Mouse (Mus musculus) embryonic facial prominence, embryonic 12.5 days (tissue): ENCODE data around the gene Fhad1. TPM values are rescaled to one million over a fixed set of nuclear protein-coding genes. Genes with fewer than 3 reads are reported as not detected.
"Not testable (repeated sequence)": the region's sequence is repeated elsewhere in the genome, so short reads cannot be mapped to it uniquely, and the experiment has no call there.

Source experiments
- ATAC-seq: fragments of 200-750 bp; cut with Nextera tagmentation; 2 replicates; pipeline ENCODE4 v1.8.0; 2017; ENCODE audit not compliant: insufficient number of reproducible peaks, insufficient read depth, low FRiP score, low TSS enrichment
- H3K27ac ChIP-seq: fragments of 300-500 bp; sonication (generic); 2 replicates; pipeline ENCODE4 v1.5.1; 2016; ENCODE audit warnings: mild to moderate bottlenecking
- H3K27me3 ChIP-seq: fragments of 300-500 bp; sonication (generic); 2 replicates; pipeline ENCODE4 v1.6.1; 2016; ENCODE audit warnings: mild to moderate bottlenecking, moderate library complexity
- H3K36me3 ChIP-seq: fragments of 300-500 bp; sonication (generic); 2 replicates; pipeline ENCODE4 v1.6.1; 2016; ENCODE audit warnings: mild to moderate bottlenecking
- H3K4me1 ChIP-seq: fragments of 300-500 bp; sonication (generic); 2 replicates; pipeline ENCODE4 v1.6.1; 2016
- H3K4me2 ChIP-seq: fragments of 300-500 bp; sonication (generic); replicated peaks from 2 replicates; pipeline ENCODE4 v1.6.1; 2016; ENCODE audit warnings: mild to moderate bottlenecking, moderate library complexity
- H3K4me3 ChIP-seq: fragments of 300-500 bp; sonication (generic); 2 replicates; pipeline ENCODE4 v1.5.1; 2016; ENCODE audit warnings: mild to moderate bottlenecking
- H3K9ac ChIP-seq: fragments of 300-500 bp; sonication (generic); 2 replicates; pipeline ENCODE4 v1.6.1; 2016; ENCODE audit warnings: mild to moderate bottlenecking, moderate library complexity
- H3K9me3 ChIP-seq: fragments of 300-500 bp; sonication (generic); 2 replicates; pipeline ENCODE4 v1.6.1; 2016; ENCODE audit warnings: mild to moderate bottlenecking, moderate library complexity
- WGBS: fragments of 180-500 bp; shearing (Covaris S2); methylation state at CpG from one replicate; pipeline ENCODE4 v1.1.7; 2016; 5-methylcytosine and 5-hydroxymethylcytosine counted together
- polyA plus RNA-seq: library from polyadenylated mRNA; unstranded; fragments of >200 nt; fragmentation: Nextera tagmentation; extraction: Ambion mirVana; gene quantifications from 2 replicates; pipeline ENCODE4 v1.2.1, GENCODE M21; 2016

The Fhad1 gene
- polyA plus RNA-seq, 1 experiment from 2014 or later: 1.9 TPM

- H3K4me2 ChIP-seq: no peak overlapping the region
- ATAC-seq: no peak
- H3K9me3 ChIP-seq: no peaks in the 10 kb centered on the region
- H3K4me3 ChIP-seq: no peak overlapping the region
- peaks cover 24% of the 10 kb centered on the region for H3K4me1 ChIP-seq
- H3K9ac ChIP-seq: no peak overlapping the region
- no peaks in the 10 kb centered on the region for H3K27me3 ChIP-seq
- no peak overlapping the region for H3K27ac ChIP-seq
- H3K36me3 ChIP-seq: no peaks in the 10 kb centered on the region
- 40% methylated on average over 9 of the region's 9 CpGs for WGBS
Observed at GRCm38 (mm10) chr4:142053661-142054448, 39.0 kb upstream of the Fhad1 start.

GRCm38 (mm10) chr4:142053261-142053660, 38.4 kb upstream of the Fhad1 start:
- Histone ChIP-seq H3K27ac (no peak overlapping the region), H3K4me3 (no peak overlapping the region), H3K9ac (no peak overlapping the region), H3K4me2 (no peak overlapping the region), H3K4me1 (peaks cover 24% of the 10 kb centered on the region), H3K9me3 (no peaks in the 10 kb centered on the region), H3K36me3 (no peaks in the 10 kb centered on the region), H3K27me3 (no peaks in the 10 kb centered on the region)
- no peak for ATAC-seq
- 59% methylated on average over 4 of the region's 4 CpGs for WGBS

GRCm38 (mm10) chr4:142052391-142053132, 37.7 kb upstream of the Fhad1 start:
- Histone ChIP-seq H3K27me3 (no peaks in the 10 kb centered on the region), H3K9me3 (no peaks in the 10 kb centered on the region), H3K4me2 (peak overlapping the region; percentile 36; the same call in 1 of the 2 replicates), H3K4me3 (0 out of 2 replicates have a peak overlapping the region, but pooled peaks have one; percentile 5), H3K4me1 (peaks cover 22% of the 10 kb centered on the region), H3K9ac (no peak overlapping the region), H3K36me3 (no peaks in the 10 kb centered on the region), H3K27ac (no peak overlapping the region)
- no peak for ATAC-seq
- WGBS: 39% methylated on average over 22 of the region's 22 CpGs

- H3K9me3 ChIP-seq, H3K27ac ChIP-seq, H3K27me3 ChIP-seq, H3K9ac ChIP-seq, H3K4me3 ChIP-seq, H3K36me3 ChIP-seq, ATAC-seq: not testable (repeated sequence)
- peak overlapping the region; percentile 36; the same call in 1 of the 2 replicates for H3K4me2 ChIP-seq
- WGBS: 74% methylated on average over 6 of the region's 6 CpGs
- peaks cover 17% of the 10 kb centered on the region; the same call in 1 of the 2 replicates for H3K4me1 ChIP-seq
Observed at GRCm38 (mm10) chr4:142051883-142052282, 37.0 kb upstream of the Fhad1 start.

GRCm38 (mm10) chr4:142049963-142050362, 35.1 kb upstream of the Fhad1 start:
- 91% methylated on average over 5 of the region's 5 CpGs for WGBS

GRCm38 (mm10) chr4:142048391-142048790, 33.5 kb upstream of the Fhad1 start:
- ATAC-seq: no peak
- H3K9ac ChIP-seq: no peak overlapping the region
- no peaks in the 10 kb centered on the region for H3K27me3 ChIP-seq
- 81% methylated on average over 8 of the region's 8 CpGs for WGBS
- H3K4me3 ChIP-seq: no peak overlapping the region
- no peak overlapping the region for H3K27ac ChIP-seq
- no peaks in the 10 kb centered on the region for H3K36me3 ChIP-seq
- H3K9me3 ChIP-seq: no peaks in the 10 kb centered on the region
- no peak overlapping the region for H3K4me2 ChIP-seq
- H3K4me1 ChIP-seq: peaks cover 25% of the 10 kb centered on the region

More at GRCm38 (mm10) chr4:142049963-142050362, 35.1 kb upstream of the Fhad1 start:
- H3K4me2 ChIP-seq: no peak overlapping the region
- H3K36me3 ChIP-seq: no peaks in the 10 kb centered on the region
- no peak overlapping the region for H3K4me3 ChIP-seq
- ATAC-seq: no peak
- peaks cover 19% of the 10 kb centered on the region; the same call in 1 of the 2 replicates for H3K4me1 ChIP-seq
- no peaks in the 10 kb centered on the region for H3K9me3 ChIP-seq
- no peak overlapping the region for H3K9ac ChIP-seq
- no peak overlapping the region for H3K27ac ChIP-seq
- H3K27me3 ChIP-seq: no peaks in the 10 kb centered on the region

GRCm38 (mm10) chr4:142047005-142047404, 32.1 kb upstream of the Fhad1 start:
- Histone ChIP-seq H3K4me3 (no peak overlapping the region), H3K27ac (no peak overlapping the region)

GRCm38 (mm10) chr4:142046496-142046895, 31.6 kb upstream of the Fhad1 start:
- Histone ChIP-seq H3K36me3 (no peaks in the 10 kb centered on the region), H3K4me2 (no peak overlapping the region), H3K27ac (no peak overlapping the region), H3K9me3 (no peaks in the 10 kb centered on the region), H3K9ac (no peak overlapping the region), H3K4me1 (peaks cover 23% of the 10 kb centered on the region), H3K27me3 (no peaks in the 10 kb centered on the region), H3K4me3 (no peak overlapping the region)
- 83% methylated on average over 7 of the region's 7 CpGs for WGBS
- no peak for ATAC-seq

More at GRCm38 (mm10) chr4:142047005-142047404, 32.1 kb upstream of the Fhad1 start:
- H3K36me3 ChIP-seq: no peaks in the 10 kb centered on the region
- 91% methylated on average over 5 of the region's 5 CpGs for WGBS
- no peaks in the 10 kb centered on the region for H3K27me3 ChIP-seq
- H3K9ac ChIP-seq: no peak overlapping the region
- no peak overlapping the region for H3K4me2 ChIP-seq
- H3K4me1 ChIP-seq: peaks cover 20% of the 10 kb centered on the region
- ATAC-seq: no peak
- no peaks in the 10 kb centered on the region for H3K9me3 ChIP-seq

GRCm38 (mm10) chr4:142045595-142046163, 30.8 kb upstream of the Fhad1 start:
- no peaks in the 10 kb centered on the region for H3K9me3 ChIP-seq
- peaks cover 28% of the 10 kb centered on the region for H3K4me1 ChIP-seq
- no peak overlapping the region for H3K9ac ChIP-seq
- H3K27me3 ChIP-seq: no peaks in the 10 kb centered on the region
- no peak overlapping the region for H3K27ac ChIP-seq
- no peak overlapping the region for H3K4me2 ChIP-seq
- WGBS: 72% methylated on average over 14 of the region's 14 CpGs
- H3K4me3 ChIP-seq: no peak overlapping the region
- no peaks in the 10 kb centered on the region for H3K36me3 ChIP-seq
- ATAC-seq: no peak

GRCm38 (mm10) chr4:142044452-142044851, 29.6 kb upstream of the Fhad1 start:
- no peak for ATAC-seq
- Histone ChIP-seq H3K27ac (no peak overlapping the region), H3K4me1 (peaks cover 28% of the 10 kb centered on the region), H3K27me3 (no peaks in the 10 kb centered on the region), H3K4me2 (no peak overlapping the region), H3K9ac (no peak overlapping the region), H3K9me3 (no peaks in the 10 kb centered on the region), H3K4me3 (no peak overlapping the region), H3K36me3 (no peaks in the 10 kb centered on the region)
- 49% methylated on average over 12 of the region's 12 CpGs for WGBS

GRCm38 (mm10) chr4:142039662-142040353, 24.9 kb upstream of the Fhad1 start:
- no peak overlapping the region for H3K4me2 ChIP-seq
- WGBS: 88% methylated on average over 9 of the region's 9 CpGs
- ATAC-seq: no peak

More at GRCm38 (mm10) chr4:142039662-142040353, 24.9 kb upstream of the Fhad1 start:
- Histone ChIP-seq H3K4me3 (no peak overlapping the region), H3K27me3 (no peaks in the 10 kb centered on the region), H3K27ac (no peak overlapping the region), H3K36me3 (no peaks in the 10 kb centered on the region), H3K9me3 (no peaks in the 10 kb centered on the region), H3K4me1 (peaks cover 40% of the 10 kb centered on the region), H3K9ac (no peak overlapping the region)
